Mouse (Mus musculus) cerebellum, adult 8-10 months (tissue): Measurements from ENCODE around the gene Morn4.

Experiments
- DNase-seq: peaks from one replicate; pipeline ENCODE4 v3.0.0; 2022

Gene Morn4

GRCm38 (mm10) chr19:42037167-42037702 is 48.9 kb downstream of the Morn4 start:
- no peak for DNase-seq

GRCm38 (mm10) chr19:42036357-42036756 is 49.8 kb downstream of the Morn4 start:
- no peak for DNase-seq

GRCm38 (mm10) chr19:42035456-42036248 is 50.5 kb downstream of the Morn4 start, which contains the start of gene Ankrd2:
TSS of gene Ankrd2 (plus strand) at chr19:42036000.
- peak; percentile 88 for DNase-seq

GRCm38 (mm10) chr19:42034881-42035455 is 51.2 kb downstream of the Morn4 start:
- no peak for DNase-seq

GRCm38 (mm10) chr19:42034146-42034775 is 51.9 kb downstream of the Morn4 start:
- DNase-seq = no peak

- DNase-seq = no peak
Measured at GRCm38 (mm10) chr19:42033611-42034010, 52.5 kb downstream of the Morn4 start.

- no peak for DNase-seq
Measured at GRCm38 (mm10) chr19:42031112-42031511, 55.0 kb downstream of the Morn4 start.

- peak; percentile 87 for DNase-seq
Measured at GRCm38 (mm10) chr19:42026158-42026557, 60.0 kb downstream of the Morn4 start.
